Mouse (Mus musculus) cerebellum, adult 2 months (tissue): ENCODE measurements around the gene Zfp948.

Experiments
- CTCF ChIP-seq: fragments of 200-500 bp; IDR thresholded peaks from 2 replicates; pipeline ENCODE4 v1.5.1; 2011; ENCODE audit warnings: low read depth, mild to moderate bottlenecking, control low read depth, low read length, moderate library complexity, borderline replicate concordance; ENCODE audit not compliant: insufficient read depth
- POLR2A ChIP-seq: fragments of 200-500 bp; IDR thresholded peaks from 2 replicates; pipeline ENCODE4 v1.6.1; 2011; ENCODE audit warnings: low read length, control low read depth, borderline replicate concordance; ENCODE audit not compliant: insufficient read depth

DNA sequence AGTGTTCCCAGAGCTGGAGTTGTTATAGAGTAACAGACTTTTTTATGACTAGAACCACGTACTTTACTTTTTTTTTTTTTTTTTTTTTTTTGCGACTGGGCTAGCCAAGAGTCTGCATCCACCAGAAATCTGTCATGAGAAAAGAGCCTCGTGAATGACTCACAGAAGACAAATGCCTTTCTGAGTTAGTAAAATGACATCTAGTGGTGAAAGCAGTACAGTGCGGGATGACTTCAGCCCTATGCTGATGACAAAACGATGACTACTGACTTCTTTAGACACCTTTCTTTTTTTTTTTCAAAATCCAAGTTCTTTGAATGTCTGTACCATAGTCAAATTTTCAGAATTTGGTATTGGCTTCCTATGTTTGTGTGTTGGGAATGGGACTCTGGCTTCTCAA, 588 bp upstream of the Zfp948 start:
- peak; percentile 31; the same call in 1 of the 2 replicates for TF ChIP-seq CTCF
- TF ChIP-seq POLR2A: no peak
